Mouse (Mus musculus): ENCODE data around the gene Runx3. TPM values are rescaled to one million over a fixed set of nuclear protein-coding genes. Genes with fewer than 3 reads are reported as not detected.

The Runx3 gene
- polyA plus RNA-seq, 1 experiment from 2014 or later = 1.3 TPM

- no peak overlapping the region for H3K9ac ChIP-seq
- peaks cover 18% of the 10 kb centered on the region for H3K4me1 ChIP-seq
- H3K36me3 ChIP-seq = no peaks in the 10 kb centered on the region
- ATAC-seq (ENCODE audit: insufficient number of reproducible peaks, insufficient read depth, low FRiP score, low TSS enrichment) = no peak
- H3K4me3 ChIP-seq = no peak overlapping the region
- 80% methylated on average over 13 of the region's 13 CpGs for WGBS
- no peaks in the 10 kb centered on the region for H3K9me3 ChIP-seq
- no peak overlapping the region for H3K27ac ChIP-seq
- H3K4me2 ChIP-seq (replicated peaks) = no peak overlapping the region
- H3K27me3 ChIP-seq = 0 out of 2 replicates have a peak, but pooled peaks cover 4% of the 10 kb centered on the region
Measured at GRCm38 (mm10) chr4:135090613-135091012, 29.8 kb upstream of the Runx3 start.

- Histone ChIP-seq H3K27me3 (0 out of 2 replicates have a peak, but pooled peaks cover 4% of the 10 kb centered on the region), H3K9ac (no peak overlapping the region), H3K36me3 (no peaks in the 10 kb centered on the region), H3K4me3 (no peak overlapping the region), H3K4me2 (replicated peaks) (no peak overlapping the region), H3K9me3 (no peaks in the 10 kb centered on the region), H3K27ac (no peak overlapping the region), H3K4me1 (peaks cover 18% of the 10 kb centered on the region)
- WGBS = 43% methylated on average over 3 of the region's 3 CpGs
- no peak for ATAC-seq (ENCODE audit: insufficient number of reproducible peaks, insufficient read depth, low FRiP score, low TSS enrichment)
Measured at GRCm38 (mm10) chr4:135092871-135093270, 27.6 kb upstream of the Runx3 start.

DNA sequence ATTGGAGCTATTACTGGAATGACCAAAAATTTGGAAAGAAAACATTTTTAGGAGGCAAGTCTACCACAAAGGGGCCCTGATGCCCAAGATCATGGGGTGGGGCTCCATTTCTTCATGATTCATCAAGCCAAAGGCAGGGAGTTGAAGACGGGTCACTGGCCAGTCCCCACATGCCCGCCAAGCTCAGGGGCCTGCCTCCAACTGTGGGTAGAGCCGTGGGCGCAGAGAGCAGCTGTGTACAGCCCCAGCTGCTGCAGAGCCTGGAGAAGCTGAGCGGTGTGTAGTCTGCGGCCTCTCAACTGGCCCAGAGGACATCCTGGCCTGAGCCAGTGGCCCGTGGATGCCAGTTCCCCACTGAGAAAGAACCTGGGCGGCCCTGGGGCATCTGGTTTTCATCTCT, 24.8 kb upstream of the Runx3 start:
- Histone ChIP-seq H3K4me1 (peaks cover 9% of the 10 kb centered on the region), H3K4me3 (no peak overlapping the region), H3K4me2 (replicated peaks) (no peak overlapping the region), H3K27ac (no peak overlapping the region), H3K9ac (no peak overlapping the region), H3K27me3 (no peaks in the 10 kb centered on the region), H3K36me3 (no peaks in the 10 kb centered on the region), H3K9me3 (no peaks in the 10 kb centered on the region)
- ATAC-seq (ENCODE audit: insufficient number of reproducible peaks, insufficient read depth, low FRiP score, low TSS enrichment) = no peak
- 77% methylated on average over 8 of the region's 8 CpGs for WGBS

DNA sequence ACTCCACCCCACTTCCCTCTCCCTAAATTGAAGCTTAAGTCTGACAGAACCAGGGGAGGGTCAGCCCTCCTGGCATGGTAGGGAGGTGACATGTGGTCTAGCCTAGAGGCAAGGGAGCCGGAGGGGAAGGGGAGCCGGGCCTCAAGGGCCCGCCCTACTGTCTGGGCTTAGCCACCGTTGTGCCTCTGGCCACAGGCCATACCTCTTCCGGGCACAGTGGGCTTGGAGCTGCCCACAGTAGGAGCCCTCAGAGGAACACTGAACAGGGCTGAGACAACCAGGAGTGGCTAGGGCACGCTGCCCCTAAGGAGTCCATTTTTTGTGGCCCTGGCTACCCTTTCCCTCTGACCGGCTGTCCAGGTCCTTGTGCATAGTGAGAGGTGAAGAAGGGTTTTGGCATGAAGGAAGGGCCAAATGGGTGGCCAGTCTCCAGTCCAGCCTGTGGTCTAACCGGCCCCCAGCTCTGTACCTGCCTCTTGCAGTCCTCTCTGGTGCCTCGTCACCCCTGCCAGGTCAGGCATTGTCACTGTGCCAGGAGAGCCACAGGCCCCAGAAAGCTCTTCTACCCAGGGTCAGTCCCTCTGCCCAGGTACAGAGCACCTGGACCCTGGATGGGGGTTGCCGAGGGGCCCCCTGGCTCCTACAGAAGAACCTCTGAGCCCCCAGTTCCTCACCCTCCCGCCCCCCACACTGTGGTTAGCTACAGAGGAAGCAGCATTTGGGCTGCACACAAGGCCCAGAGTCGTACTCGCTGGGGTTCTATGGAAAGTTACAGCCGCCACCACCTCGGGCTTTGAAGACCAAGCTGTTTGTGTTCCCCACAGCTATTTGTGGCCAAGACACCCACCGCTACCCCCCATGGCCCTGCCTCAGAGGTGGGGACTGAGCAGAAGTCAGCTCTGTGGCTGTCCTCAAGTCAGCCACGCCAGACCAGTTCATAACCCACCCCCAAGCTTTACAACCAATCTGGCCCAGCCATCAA, 22.3 kb upstream of the Runx3 start:
- no peak for ATAC-seq (ENCODE audit: insufficient number of reproducible peaks, insufficient read depth, low FRiP score, low TSS enrichment)
- 82% methylated on average over 17 of the region's 17 CpGs for WGBS
- no peak overlapping the region for H3K27ac ChIP-seq
- H3K9me3 ChIP-seq = no peaks in the 10 kb centered on the region
- H3K9ac ChIP-seq = no peak overlapping the region
- no peaks in the 10 kb centered on the region for H3K36me3 ChIP-seq
- H3K4me1 ChIP-seq = peaks cover 8% of the 10 kb centered on the region; the same call in 1 of the 2 replicates
- no peaks in the 10 kb centered on the region for H3K27me3 ChIP-seq
- no peak overlapping the region for H3K4me3 ChIP-seq
- H3K4me2 ChIP-seq (replicated peaks) = no peak overlapping the region

DNA sequence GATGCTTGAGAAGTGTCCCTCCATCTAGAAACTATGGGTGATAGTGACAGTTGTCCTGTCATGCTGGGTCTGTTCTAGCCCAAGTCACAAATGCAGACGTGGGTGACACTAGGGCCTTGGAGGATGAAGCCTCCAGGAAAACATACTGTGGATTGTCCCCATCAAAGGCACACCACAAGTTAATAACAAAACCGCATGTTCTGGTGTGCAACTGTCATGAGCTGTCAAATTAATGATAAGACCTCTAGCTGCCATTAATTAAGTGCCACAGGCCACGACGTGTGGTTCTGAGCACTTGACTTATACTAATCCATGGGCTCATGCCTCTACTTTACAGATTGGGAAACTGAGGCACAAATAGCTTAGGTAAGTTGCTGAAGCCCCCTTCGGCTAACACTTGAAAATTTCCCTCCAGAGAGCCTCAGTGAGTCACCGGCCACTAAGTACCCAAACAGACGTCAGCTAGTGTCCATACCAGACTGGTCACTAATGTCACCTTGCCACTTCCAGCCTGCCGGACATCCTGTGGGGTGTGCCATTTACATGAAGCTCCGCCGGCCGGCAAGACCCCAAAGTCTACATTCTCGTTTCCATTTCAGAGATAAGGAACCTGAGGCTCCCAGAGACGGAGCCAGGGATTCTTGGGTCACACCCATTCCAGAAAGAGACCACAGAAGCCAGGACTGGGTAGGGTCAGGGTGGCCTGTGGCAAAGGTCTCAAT, 18.3 kb upstream of the Runx3 start:
- no peaks in the 10 kb centered on the region for H3K9me3 ChIP-seq
- no peak for ATAC-seq (ENCODE audit: insufficient number of reproducible peaks, insufficient read depth, low FRiP score, low TSS enrichment)
- H3K4me3 ChIP-seq = no peak overlapping the region
- no peak overlapping the region for H3K4me2 ChIP-seq (replicated peaks)
- 0 out of 2 replicates have a peak, but pooled peaks cover 6% of the 10 kb centered on the region for H3K4me1 ChIP-seq
- no peak overlapping the region for H3K27ac ChIP-seq
- H3K36me3 ChIP-seq = no peaks in the 10 kb centered on the region
- 81% methylated on average over 13 of the region's 13 CpGs for WGBS
- H3K27me3 ChIP-seq = no peaks in the 10 kb centered on the region; the same call in 1 of the 2 replicates
- H3K9ac ChIP-seq = no peak overlapping the region

GRCm38 (mm10) chr4:135102761-135103160, 17.7 kb upstream of the Runx3 start:
- H3K9me3 ChIP-seq = no peaks in the 10 kb centered on the region
- H3K36me3 ChIP-seq = no peaks in the 10 kb centered on the region
- no peak overlapping the region for H3K4me2 ChIP-seq (replicated peaks)
- 34% methylated on average over 4 of the region's 4 CpGs for WGBS
- no peaks in the 10 kb centered on the region; the same call in 1 of the 2 replicates for H3K27me3 ChIP-seq
- no peak overlapping the region for H3K9ac ChIP-seq
- no peak overlapping the region for H3K4me3 ChIP-seq
- no peak for ATAC-seq (ENCODE audit: insufficient number of reproducible peaks, insufficient read depth, low FRiP score, low TSS enrichment)
- H3K27ac ChIP-seq = no peak overlapping the region
- H3K4me1 ChIP-seq = 0 out of 2 replicates have a peak, but pooled peaks cover 6% of the 10 kb centered on the region

DNA sequence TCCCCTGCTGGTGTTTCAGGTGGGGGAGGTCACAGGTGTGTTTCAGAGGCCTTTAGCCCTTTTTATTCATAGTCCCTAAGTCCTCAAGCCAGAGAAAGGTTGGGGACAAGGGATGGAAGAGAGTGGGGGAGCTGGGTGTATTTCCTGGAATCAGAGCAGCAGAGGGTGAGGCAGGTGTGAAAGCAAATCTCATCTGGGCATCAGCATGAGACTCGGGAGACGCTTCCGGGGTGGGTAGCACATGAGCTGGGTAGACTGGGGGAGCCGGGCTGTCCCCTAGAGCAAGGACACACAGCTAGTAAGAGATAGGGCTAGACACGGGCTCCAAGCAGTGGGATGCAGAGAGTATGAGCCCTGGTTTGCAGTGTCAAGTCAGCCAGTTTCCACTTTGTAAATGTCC, 16.7 kb upstream of the Runx3 start:
- 74% methylated on average over 5 of the region's 5 CpGs for WGBS
- Histone ChIP-seq H3K4me2 (replicated peaks) (no peak overlapping the region), H3K27ac (no peak overlapping the region), H3K4me1 (0 out of 2 replicates have a peak, but pooled peaks cover 6% of the 10 kb centered on the region), H3K4me3 (no peak overlapping the region), H3K27me3 (no peaks in the 10 kb centered on the region; the same call in 1 of the 2 replicates), H3K9ac (no peak overlapping the region), H3K36me3 (no peaks in the 10 kb centered on the region), H3K9me3 (no peaks in the 10 kb centered on the region)
- no peak for ATAC-seq (ENCODE audit: insufficient number of reproducible peaks, insufficient read depth, low FRiP score, low TSS enrichment)

DNA sequence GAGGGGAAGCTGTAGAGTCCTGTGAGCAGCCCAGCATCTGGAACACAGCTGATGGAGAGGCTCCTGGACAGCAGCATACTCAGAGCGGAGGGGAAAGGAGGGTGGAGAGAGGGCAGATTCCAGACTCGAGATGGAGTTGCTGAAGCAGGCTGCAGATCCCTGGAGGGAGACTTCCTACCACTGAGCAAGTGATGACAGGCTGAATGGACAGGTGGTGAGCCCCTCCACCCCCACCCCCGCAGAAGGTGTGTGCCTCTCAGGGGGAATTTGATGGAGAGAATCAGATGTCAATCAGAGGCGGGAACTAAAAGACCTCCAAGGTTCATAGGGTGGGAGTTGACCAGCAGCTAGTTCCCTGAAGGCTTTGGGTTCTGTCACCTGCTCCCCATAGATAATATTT, 13.5 kb upstream of the Runx3 start:
- 43% methylated on average over 4 of the region's 4 CpGs for WGBS

DNA sequence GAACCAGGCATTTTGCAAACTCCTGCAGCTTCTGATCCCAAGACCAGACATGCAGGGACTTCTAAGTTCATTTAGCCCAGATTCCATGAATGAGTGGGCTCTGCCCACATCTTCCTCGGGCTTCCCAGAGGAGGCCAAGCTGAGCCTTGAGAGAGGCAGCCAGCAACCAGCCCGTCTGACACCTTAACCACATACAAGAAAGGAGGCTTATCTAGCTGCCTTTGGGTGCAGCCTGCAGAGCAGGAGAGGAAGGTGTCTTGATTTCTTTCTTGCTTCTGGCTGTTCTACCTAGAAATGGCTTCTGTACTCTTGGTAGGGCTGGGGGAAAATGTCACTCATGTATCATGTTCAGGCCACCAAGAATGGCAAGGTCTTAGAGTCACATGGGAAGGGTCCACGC, 11.8 kb upstream of the Runx3 start:
- Histone ChIP-seq H3K4me3 (no peak overlapping the region), H3K9ac (no peak overlapping the region), H3K4me1 (no peaks in the 10 kb centered on the region), H3K27me3 (no peaks in the 10 kb centered on the region; the same call in 1 of the 2 replicates), H3K36me3 (no peaks in the 10 kb centered on the region), H3K4me2 (replicated peaks) (no peak overlapping the region), H3K9me3 (peaks cover 10% of the 10 kb centered on the region; the same call in 1 of the 2 replicates), H3K27ac (no peak overlapping the region)
- ATAC-seq (ENCODE audit: insufficient number of reproducible peaks, insufficient read depth, low FRiP score, low TSS enrichment) = no peak
- WGBS = 76% methylated on average over 3 of the region's 3 CpGs

More for the DNA sequence above, 13.5 kb upstream of the Runx3 start:
- H3K4me3 ChIP-seq = no peak overlapping the region
- H3K9me3 ChIP-seq = peaks cover 3% of the 10 kb centered on the region; the same call in 1 of the 2 replicates
- no peaks in the 10 kb centered on the region for H3K36me3 ChIP-seq
- 0 out of 2 replicates have a peak, but pooled peaks cover 6% of the 10 kb centered on the region for H3K4me1 ChIP-seq
- no peaks in the 10 kb centered on the region; the same call in 1 of the 2 replicates for H3K27me3 ChIP-seq
- H3K9ac ChIP-seq = no peak overlapping the region
- ATAC-seq (ENCODE audit: insufficient number of reproducible peaks, insufficient read depth, low FRiP score, low TSS enrichment) = no peak
- H3K27ac ChIP-seq = no peak overlapping the region
- H3K4me2 ChIP-seq (replicated peaks) = no peak overlapping the region

GRCm38 (mm10) chr4:135113656-135114055, 6.8 kb upstream of the Runx3 start:
- Histone ChIP-seq H3K36me3 (no peaks in the 10 kb centered on the region), H3K9ac (no peak overlapping the region), H3K9me3 (peaks cover 10% of the 10 kb centered on the region; the same call in 1 of the 2 replicates), H3K4me3 (no peak overlapping the region), H3K4me1 (0 out of 2 replicates have a peak, but pooled peaks cover 11% of the 10 kb centered on the region), H3K27me3 (no peaks in the 10 kb centered on the region), H3K4me2 (replicated peaks) (no peak overlapping the region), H3K27ac (no peak overlapping the region)
- ATAC-seq (ENCODE audit: insufficient number of reproducible peaks, insufficient read depth, low FRiP score, low TSS enrichment) = no peak
- WGBS = 77% methylated on average over 8 of the region's 8 CpGs

- WGBS = 82% methylated on average over 10 of the region's 10 CpGs
- Histone ChIP-seq H3K27me3 (no peaks in the 10 kb centered on the region), H3K9ac (no peak overlapping the region), H3K9me3 (peaks cover 10% of the 10 kb centered on the region; the same call in 1 of the 2 replicates), H3K4me1 (0 out of 2 replicates have a peak, but pooled peaks cover 11% of the 10 kb centered on the region), H3K36me3 (no peaks in the 10 kb centered on the region), H3K27ac (no peak overlapping the region), H3K4me3 (no peak overlapping the region), H3K4me2 (replicated peaks) (no peak overlapping the region)
- no peak for ATAC-seq (ENCODE audit: insufficient number of reproducible peaks, insufficient read depth, low FRiP score, low TSS enrichment)
Measured at GRCm38 (mm10) chr4:135114301-135114700, 6.2 kb upstream of the Runx3 start.
